Mouse (Mus musculus): ENCODE data around the gene Myo18b.

Myo18b gene

DNA sequence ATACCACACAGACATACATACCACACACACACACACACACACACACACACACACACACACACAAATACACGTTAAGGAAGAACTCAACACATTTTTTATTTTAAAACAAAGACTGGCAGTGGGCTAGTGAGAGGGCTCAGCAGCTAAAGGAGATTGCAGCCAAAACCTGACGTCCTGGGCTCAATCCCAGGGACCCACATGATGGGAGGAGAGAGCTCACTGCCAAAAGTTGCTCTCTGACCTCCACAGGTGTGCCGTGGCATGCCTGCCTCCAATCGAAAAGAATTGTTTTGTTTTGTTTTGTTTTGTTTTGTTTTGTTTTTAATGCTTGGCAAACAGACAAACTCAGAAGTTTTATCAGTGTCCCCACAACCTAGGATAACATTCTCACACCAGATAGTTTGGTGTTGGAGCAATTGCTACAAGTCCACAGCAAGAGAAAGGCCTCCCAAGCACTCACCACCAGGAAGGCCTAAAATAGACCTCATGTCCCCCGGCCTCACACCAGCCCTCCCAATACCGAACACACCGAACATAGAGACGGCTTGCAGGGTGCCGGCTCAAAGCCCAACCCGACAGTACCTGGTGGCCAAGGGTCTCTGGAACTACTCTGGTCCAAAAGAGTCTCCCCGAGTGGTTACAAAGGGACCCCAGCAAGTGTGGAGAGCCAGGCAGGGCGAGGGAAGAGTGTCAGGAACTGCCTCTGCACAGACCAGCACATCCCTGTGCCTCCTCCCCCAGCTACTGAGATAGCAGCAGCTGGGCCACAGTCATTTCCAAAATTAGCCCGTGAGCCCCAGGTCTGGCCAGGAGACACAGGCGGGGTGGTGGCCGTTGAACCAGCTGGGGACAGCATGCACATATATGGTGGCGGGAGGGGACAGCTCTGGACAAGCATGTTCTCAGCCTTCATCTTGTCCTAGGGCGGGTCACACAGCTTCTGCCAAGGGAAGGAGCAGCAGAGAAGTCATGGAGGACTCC is at the start of gene Myo18b:
TSS of gene Myo18b (minus strand) at position 689 of the 981 bp plus-strand sequence.
- in situ Hi-C loops (cut with MboI; ENCODE audit: low sequenced_read_pairs), result no loop called here

DNA sequence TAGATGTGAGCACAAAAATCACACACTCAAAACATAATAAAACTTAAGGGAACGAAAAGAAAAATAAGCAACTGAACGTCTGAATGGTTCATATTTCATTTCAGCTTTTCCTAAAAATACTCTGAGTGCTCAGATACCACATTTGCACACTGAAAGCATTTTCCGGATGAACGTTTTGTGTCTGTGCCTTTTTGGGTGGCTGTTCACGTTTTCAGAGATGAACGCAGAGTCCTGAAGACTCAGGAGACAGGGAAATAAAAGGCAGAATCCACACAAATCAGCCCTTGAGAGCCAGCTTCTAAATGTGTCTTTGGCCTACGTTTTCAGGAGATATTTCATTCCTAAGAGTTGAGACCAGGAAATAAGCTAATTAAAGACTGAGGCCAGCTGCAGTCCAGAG is 49.8 kb upstream of the Myo18b start:
- in situ Hi-C loops (cut with MboI; ENCODE audit: low sequenced_read_pairs), result no loop called here

GRCm38 (mm10) chr5:112942244-112942643 is 46.1 kb upstream of the Myo18b start:
- in situ Hi-C loops (cut with MboI; ENCODE audit: low sequenced_read_pairs), result no loop called here

DNA sequence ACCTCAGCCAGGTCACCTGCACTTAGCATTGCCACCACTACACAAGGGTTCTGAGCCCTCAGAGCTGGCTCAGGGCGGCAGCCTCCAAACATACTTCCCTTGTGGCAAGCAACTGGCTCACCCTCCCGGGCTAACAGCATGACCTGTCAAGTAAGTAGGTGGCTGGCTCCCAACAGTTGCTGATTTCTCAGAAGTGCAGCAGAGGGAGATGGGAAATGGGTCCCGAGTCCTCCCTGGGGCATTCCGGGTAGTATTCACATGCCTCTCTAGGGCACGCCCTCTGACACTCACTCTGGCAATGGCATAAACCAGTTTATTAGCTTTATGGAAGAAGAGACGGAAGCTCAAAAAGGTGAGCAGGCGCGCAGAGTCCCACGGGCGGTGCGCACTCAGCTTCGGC is 44.8 kb upstream of the Myo18b start:
- in situ Hi-C loops (cut with MboI; ENCODE audit: low sequenced_read_pairs), result no loop called here

DNA sequence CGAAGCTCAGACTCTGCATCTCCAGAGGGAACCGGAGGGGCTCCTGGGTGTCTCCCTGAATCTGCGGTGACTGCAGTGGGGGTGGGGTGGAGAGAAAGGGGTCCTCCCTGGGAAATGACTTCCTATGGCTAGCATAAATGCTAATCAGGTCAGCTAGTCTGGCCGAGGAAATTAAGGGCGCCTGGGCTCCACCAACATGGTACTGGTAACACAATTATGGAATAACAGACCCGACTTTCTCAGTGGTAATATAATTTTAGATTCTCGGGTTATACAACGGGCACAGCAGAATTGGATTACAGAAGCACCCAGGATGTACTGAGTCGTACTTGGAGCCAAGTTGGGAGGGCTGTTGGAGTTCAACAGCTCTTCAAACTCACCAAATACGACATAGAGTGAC is 40.5 kb upstream of the Myo18b start:
- in situ Hi-C loops (cut with MboI; ENCODE audit: low sequenced_read_pairs), result no loop called here

DNA sequence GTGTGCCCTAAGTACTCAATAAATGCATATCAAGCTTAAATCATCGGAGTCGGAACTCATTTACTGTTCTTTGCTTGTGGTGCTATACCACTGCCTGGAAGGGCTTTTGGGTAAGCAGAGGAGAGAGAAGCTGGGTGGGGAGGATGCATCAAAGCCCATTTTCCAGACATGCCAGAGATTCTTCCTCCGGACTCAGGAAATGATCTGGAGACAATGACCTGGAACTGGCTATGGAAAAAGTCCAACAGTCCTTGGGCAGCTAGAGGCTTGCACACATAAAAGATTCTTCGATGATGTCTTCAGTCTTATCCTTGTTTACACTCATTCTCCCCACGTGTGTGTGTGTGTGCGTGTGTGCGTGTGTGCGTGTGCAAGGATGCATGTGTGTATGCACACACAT is 39.3 kb upstream of the Myo18b start:
- in situ Hi-C loops (cut with MboI; ENCODE audit: low sequenced_read_pairs), result no loop called here

DNA sequence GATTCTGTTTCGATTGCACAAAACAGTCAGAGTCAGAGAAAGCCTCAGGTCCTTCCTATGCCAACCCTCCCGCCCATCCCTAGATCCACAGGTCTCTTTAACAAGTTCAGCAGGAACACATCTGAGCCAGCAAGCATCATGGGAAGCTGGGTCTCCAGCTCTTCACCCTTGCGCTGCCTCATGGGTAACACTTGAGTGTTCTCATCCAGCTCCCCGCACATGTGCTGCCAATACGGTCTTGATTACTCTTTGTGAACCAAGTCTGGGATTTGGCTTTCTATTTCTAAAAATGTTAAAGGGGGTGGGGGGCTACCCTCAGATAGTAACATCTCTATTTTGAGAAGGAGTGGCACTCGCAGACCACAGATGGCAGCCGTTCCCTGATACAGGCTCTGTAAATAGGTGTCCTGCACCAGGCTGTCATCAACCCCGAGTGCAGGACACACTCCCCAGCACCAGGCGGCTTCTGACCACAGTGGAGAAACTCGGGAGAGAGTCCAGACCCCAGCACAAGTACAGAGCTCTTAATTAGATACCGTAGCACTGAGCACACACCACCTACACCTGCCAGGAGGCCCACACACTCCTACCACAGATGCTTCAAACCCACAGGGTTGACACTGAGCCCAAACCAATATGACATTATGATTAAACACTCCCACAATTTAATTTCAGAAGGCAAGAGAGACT is 36.9 kb upstream of the Myo18b start:
- in situ Hi-C loops (cut with MboI; ENCODE audit: low sequenced_read_pairs), result no loop called here

- in situ Hi-C loops (cut with MboI; ENCODE audit: low sequenced_read_pairs), result no loop called here
Observed at GRCm38 (mm10) chr5:112931901-112932300, 35.7 kb upstream of the Myo18b start.

- in situ Hi-C loops (cut with MboI; ENCODE audit: low sequenced_read_pairs), result no loop called here
Observed at GRCm38 (mm10) chr5:112928201-112928881, 32.2 kb upstream of the Myo18b start.

- in situ Hi-C loops (cut with MboI; ENCODE audit: low sequenced_read_pairs), result no loop called here
Observed at GRCm38 (mm10) chr5:112925422-112925821, 29.3 kb upstream of the Myo18b start.

- in situ Hi-C loops (cut with MboI; ENCODE audit: low sequenced_read_pairs), result no loop called here
Observed at GRCm38 (mm10) chr5:112924806-112925205, 28.6 kb upstream of the Myo18b start.

DNA sequence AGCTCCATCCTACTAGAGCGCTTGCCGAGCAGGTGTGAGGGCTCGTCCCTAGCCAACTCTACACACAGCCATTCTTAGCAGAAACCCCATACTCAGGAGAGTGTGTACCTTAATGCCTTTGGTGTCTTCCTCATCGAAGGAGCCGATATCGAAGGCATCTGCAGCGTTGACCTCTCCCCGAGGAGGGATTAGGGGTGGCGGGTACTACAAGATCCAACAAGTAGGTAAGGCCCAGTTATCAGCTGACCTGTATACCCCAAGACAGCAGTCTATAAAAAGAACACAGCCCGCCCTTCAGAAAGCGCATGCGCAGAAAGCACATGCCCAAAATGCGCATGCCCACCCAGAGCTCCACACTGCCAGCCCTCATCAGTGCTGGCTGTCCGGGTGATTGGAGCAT is 27.7 kb upstream of the Myo18b start:
- in situ Hi-C loops (cut with MboI; ENCODE audit: low sequenced_read_pairs), result no loop called here

DNA sequence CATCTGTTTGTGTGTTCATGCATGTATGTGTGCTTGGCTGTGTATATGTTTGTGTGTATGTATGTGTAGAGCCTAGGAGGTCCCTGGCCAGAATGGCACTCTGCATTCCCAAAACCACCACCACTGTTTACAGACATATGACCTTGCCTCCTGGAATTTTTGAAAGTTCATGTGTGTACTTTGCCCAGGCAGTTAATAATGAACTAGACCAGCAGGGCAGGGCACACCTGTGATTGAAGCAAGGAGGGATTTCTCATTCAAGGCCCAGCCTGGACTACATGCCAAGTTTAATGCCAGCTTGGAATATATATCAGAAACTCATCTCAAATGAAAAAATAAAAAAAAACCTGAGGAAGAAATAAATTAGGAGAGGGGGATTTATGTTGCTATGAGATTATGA is 25.8 kb upstream of the Myo18b start:
- in situ Hi-C loops (cut with MboI; ENCODE audit: low sequenced_read_pairs), result no loop called here

DNA sequence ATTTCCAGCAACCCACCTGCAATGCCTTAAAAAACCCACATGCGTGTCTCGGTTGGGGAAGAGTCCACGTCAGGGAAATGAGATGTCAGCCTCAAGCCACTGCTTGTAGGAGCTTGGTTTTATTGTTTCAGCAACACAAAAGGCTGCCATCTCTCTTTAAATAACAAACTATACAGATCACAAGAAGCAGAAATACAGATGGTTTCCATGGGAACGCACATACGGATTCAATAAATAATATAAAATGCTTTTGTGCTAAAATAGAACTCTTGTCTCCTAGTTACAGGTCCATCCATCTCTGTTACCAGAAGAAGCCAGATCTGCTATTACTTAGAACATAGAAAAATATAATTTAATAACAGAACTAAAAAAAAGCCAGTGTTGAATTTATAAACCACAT is 14.2 kb upstream of the Myo18b start:
- in situ Hi-C loops (cut with MboI; ENCODE audit: low sequenced_read_pairs), result no loop called here

- in situ Hi-C loops (cut with MboI; ENCODE audit: low sequenced_read_pairs), result no loop called here
Observed at GRCm38 (mm10) chr5:112908169-112908614, 12.0 kb upstream of the Myo18b start.

DNA sequence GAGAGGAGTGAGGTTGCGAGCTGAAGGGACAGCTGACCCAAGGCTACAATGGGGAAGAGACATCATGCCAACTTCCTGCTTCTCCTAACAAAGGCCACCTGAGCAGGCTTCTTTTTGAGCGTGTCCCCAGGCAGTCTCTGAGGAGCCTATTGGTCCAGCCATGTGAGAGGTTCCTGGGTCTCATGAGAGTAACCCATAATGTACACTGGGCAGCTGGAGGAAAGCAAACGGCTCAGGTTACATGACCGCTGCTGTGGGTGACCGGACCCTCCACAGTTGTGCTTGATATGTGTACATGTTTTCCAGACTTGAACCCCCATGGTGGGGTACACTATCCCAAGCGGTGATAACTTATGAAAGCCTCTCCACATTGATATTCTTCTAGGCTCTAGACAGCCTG is 11.3 kb upstream of the Myo18b start:
- in situ Hi-C loops (cut with MboI; ENCODE audit: low sequenced_read_pairs), result no loop called here

DNA sequence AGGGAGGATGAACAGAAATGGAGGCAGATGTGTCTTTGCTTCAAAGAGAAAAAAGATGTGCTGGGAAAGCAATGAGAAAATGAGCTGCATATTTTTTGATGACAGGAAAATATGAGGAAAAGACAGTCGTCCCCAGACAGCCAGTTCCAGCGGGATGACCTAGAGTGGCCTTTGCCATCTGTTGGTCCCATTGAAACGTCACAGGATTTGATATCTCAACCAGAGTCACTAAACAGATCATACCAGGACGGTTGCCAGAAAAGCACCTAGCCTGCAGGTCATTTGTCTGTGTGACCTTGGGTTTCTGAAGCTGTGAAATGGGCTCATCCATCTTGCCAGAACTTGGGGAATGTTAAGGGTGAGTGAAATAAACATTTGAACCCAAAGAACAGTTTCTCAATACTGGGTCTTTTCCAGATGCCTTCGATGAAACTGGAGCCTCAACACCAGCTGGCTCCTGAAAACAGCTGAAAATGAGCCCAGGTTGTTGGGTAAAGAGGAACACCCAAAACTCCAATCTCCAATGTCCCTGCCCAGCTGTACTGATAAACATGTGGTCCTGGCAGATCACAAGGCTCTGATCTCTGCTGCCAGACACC is 2.6 kb downstream of the Myo18b start:
- in situ Hi-C loops (cut with MboI; ENCODE audit: low sequenced_read_pairs), result no loop called here

DNA sequence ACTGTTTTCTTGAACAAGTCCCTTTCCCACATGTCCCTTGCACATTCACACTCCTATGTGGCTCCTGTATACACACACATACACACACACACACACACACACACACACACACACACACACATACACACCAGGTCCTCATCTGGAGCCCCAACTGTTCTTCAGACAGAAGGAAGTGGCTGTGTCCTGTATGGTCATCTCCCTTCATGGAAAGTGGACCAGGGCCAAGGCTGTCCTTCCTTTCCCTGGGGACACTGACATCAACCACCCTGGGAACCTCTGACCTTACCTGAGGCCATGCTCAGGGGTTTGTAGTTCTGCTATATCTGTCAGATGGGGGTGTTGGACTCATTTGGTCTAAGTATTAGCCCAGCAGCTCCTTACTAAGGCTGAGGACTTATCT is 3.8 kb downstream of the Myo18b start:
- in situ Hi-C loops (cut with MboI; ENCODE audit: low sequenced_read_pairs), result no loop called here

GRCm38 (mm10) chr5:112888651-112889050 is 7.5 kb downstream of the Myo18b start:
- in situ Hi-C loops (cut with MboI; ENCODE audit: low sequenced_read_pairs), result no loop called here

DNA sequence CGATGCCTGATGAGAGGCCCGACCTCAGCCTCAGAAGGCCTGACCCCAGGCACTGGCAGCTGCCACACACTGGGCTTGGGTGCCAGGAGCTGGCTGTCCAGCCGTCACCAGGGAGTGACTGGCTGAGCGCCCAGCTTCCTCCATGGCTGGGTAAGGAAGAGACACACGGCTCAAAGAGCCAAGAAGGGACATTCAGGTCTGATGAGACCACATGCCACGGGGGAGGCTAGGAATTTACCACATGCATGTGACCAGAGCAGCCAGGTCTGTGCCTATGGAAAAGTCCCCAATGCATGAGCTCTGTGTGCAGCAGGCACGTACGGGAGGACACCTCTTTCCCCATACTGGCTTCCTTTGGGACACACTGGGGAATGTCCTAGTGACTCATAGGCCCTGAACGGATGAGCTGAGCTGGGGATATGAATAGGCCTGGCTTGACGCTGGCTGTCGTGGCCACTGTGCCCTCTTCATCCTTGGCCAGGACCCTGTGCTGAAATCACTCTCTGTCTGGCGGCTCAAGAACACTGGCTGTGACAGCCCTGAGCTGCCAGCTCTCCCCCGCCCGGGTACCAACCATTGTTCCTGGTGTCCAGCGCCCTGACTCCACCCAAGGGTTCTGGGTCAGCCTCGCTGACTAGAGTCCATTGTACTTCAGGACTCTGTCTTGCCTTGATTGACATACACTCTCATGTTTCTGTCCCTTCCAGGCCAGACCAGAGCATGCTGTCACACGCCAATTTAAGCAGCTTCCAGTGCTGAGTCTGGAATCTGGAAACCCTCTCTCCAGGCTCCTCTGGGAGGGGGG is 9.3 kb downstream of the Myo18b start:
- in situ Hi-C loops (cut with MboI; ENCODE audit: low sequenced_read_pairs), result no loop called here

Measured in CH12F3 (cell line).